ENCODE assay signal across 15 mouse cellular contexts in genomic region chr7:72737792-72738191, GRCm38 (mm10).
DNase-seq lines count a peak whose midpoint lies in the region; ATAC-seq and TF ChIP-seq lines count a peak whose summit lies in the region.
"Had no signal": no experiment of that assay in that cellular context is flagged by ENCODE, and none has a peak within 500 bp of the region (broad histone marks: within the 10 kb centered on the region; RNA-seq: fewer than 3 reads in every experiment).

No protein-coding gene starts in this region.

- H3K4me1 ChIP-seq in embryonic facial prominence, embryonic 12.5 days, result peaks cover 9% of the 10 kb centered on the region
- H3K4me1 ChIP-seq in limb, embryonic 13.5 days, result peaks cover 15% of the 10 kb centered on the region
- H3K4me1 ChIP-seq in neural tube, embryonic 12.5 days, result peaks cover 15% of the 10 kb centered on the region
- no peaks in the 10 kb centered on the region for H3K4me1 ChIP-seq in liver, postnatal 0 days (ENCODE audit: insufficient read depth)
- H3K4me1 ChIP-seq: heart, embryonic 10.5 days; liver, embryonic 12.5 days had no signal

- no peak overlapping the region for H3K9ac ChIP-seq in embryonic facial prominence, embryonic 12.5 days
- no peak overlapping the region for H3K9ac ChIP-seq in limb, embryonic 13.5 days
- H3K9ac ChIP-seq in neural tube, embryonic 12.5 days, result no peak overlapping the region
- H3K9ac ChIP-seq in liver, postnatal 0 days (replicated peaks), result no peak overlapping the region
- H3K9ac ChIP-seq: kidney, embryonic 15.5 days; liver, embryonic 12.5 days had no signal

- ATAC-seq in embryonic facial prominence, embryonic 12.5 days (ENCODE audit: insufficient number of reproducible peaks, insufficient read depth, low FRiP score, low TSS enrichment), result 0 out of 2 replicates have a peak, but pooled peaks have one; percentile 60
- ATAC-seq in limb, embryonic 13.5 days (ENCODE audit: low FRiP score, low read depth), result peak; percentile 57; the same call in 1 of the 2 replicates
- peak; percentile 53; the same call in 1 of the 2 replicates for ATAC-seq in neural tube, embryonic 12.5 days (ENCODE audit: low FRiP score, low read depth)
- no peak for ATAC-seq in liver, postnatal 0 days
- ATAC-seq: liver, embryonic 12.5 days had no signal

- H3K4me3 ChIP-seq in embryonic facial prominence, embryonic 12.5 days, result no peak overlapping the region
- no peak overlapping the region for H3K4me3 ChIP-seq in limb, embryonic 13.5 days
- no peak overlapping the region for H3K4me3 ChIP-seq in neural tube, embryonic 12.5 days
- H3K4me3 ChIP-seq in liver, postnatal 0 days (ENCODE audit: low read depth, low read length), result no peak overlapping the region
- H3K4me3 ChIP-seq: heart, embryonic 10.5 days; kidney, embryonic 15.5 days; liver, embryonic 12.5 days had no signal

- H3K27me3 ChIP-seq in embryonic facial prominence, embryonic 12.5 days, result no peaks in the 10 kb centered on the region
- H3K27me3 ChIP-seq in limb, embryonic 13.5 days, result no peaks in the 10 kb centered on the region
- no peaks in the 10 kb centered on the region for H3K27me3 ChIP-seq in neural tube, embryonic 12.5 days (replicated peaks)
- H3K27me3 ChIP-seq in liver, postnatal 0 days (ENCODE audit: insufficient read depth, low read length), result no peaks in the 10 kb centered on the region
- H3K27me3 ChIP-seq: kidney, embryonic 15.5 days; liver, embryonic 12.5 days had no signal

- no peaks in the 10 kb centered on the region for H3K36me3 ChIP-seq in embryonic facial prominence, embryonic 12.5 days
- H3K36me3 ChIP-seq in limb, embryonic 13.5 days, result no peaks in the 10 kb centered on the region
- no peaks in the 10 kb centered on the region for H3K36me3 ChIP-seq in neural tube, embryonic 12.5 days
- no peaks in the 10 kb centered on the region for H3K36me3 ChIP-seq in liver, postnatal 0 days (replicated peaks; ENCODE audit: insufficient read depth, low read length)
- H3K36me3 ChIP-seq: heart, embryonic 10.5 days; kidney, embryonic 15.5 days; liver, embryonic 12.5 days had no signal

- 67% methylated on average over 8 of the region's 8 CpGs for WGBS in embryonic facial prominence, embryonic 12.5 days
- 57% methylated on average over 8 of the region's 8 CpGs for WGBS in limb, embryonic 13.5 days
- WGBS in neural tube, embryonic 12.5 days, result 41% methylated on average over 8 of the region's 8 CpGs
- WGBS in liver, postnatal 0 days (ENCODE audit: insufficient replicate concordance), result 64% methylated on average over 8 of the region's 8 CpGs

- no peak for TF ChIP-seq CTCF in liver, postnatal 0 days (IDR thresholded peaks at IDR 0.05; ENCODE audit: low read depth)

- no peak overlapping the region for H3K4me2 ChIP-seq in embryonic facial prominence, embryonic 12.5 days (replicated peaks)
- H3K4me2 ChIP-seq in limb, embryonic 13.5 days (replicated peaks), result no peak overlapping the region
- no peak overlapping the region for H3K4me2 ChIP-seq in neural tube, embryonic 12.5 days (replicated peaks)
- no peak overlapping the region for H3K4me2 ChIP-seq in liver, postnatal 0 days (ENCODE audit: low read depth, low read length)
- H3K4me2 ChIP-seq: kidney, embryonic 15.5 days; liver, embryonic 12.5 days had no signal

- H3K9me3 ChIP-seq in embryonic facial prominence, embryonic 12.5 days, result no peaks in the 10 kb centered on the region
- no peaks in the 10 kb centered on the region for H3K9me3 ChIP-seq in limb, embryonic 13.5 days
- H3K9me3 ChIP-seq in neural tube, embryonic 12.5 days, result no peaks in the 10 kb centered on the region
- no peaks in the 10 kb centered on the region for H3K9me3 ChIP-seq in liver, postnatal 0 days (ENCODE audit: low read length)
- H3K9me3 ChIP-seq: heart, embryonic 10.5 days; kidney, embryonic 15.5 days; liver, embryonic 12.5 days had no signal

- peak; percentile 37 for DNase-seq in embryo, embryonic 10.5 days (ENCODE audit: low spot score)
- DNase-seq in embryo, embryonic 9.5 days (ENCODE audit: extremely low spot score), result no peak
- DNase-seq in urinary bladder, postnatal 14 days (ENCODE audit: low spot score), result no peak
- DNase-seq in lung, postnatal 14 days, result no peak
- DNase-seq in liver, postnatal 0 days, result no peak
- DNase-seq: cerebellum, adult 18-20 months; layer of hippocampus, postnatal 36 days; right cerebral cortex, postnatal 4 days had no signal

- H3K27ac ChIP-seq in embryonic facial prominence, embryonic 12.5 days, result no peak overlapping the region
- H3K27ac ChIP-seq in limb, embryonic 13.5 days, result no peak overlapping the region
- no peak overlapping the region for H3K27ac ChIP-seq in neural tube, embryonic 12.5 days
- H3K27ac ChIP-seq in liver, postnatal 0 days (ENCODE audit: low read depth), result no peak overlapping the region
- H3K27ac ChIP-seq: heart, embryonic 10.5 days; kidney, embryonic 15.5 days; liver, embryonic 12.5 days; macrophage had no signal

- no peak for TF ChIP-seq EP300 in liver, postnatal 0 days (IDR thresholded peaks at IDR 0.05; ENCODE audit: low read depth)
